Mouse (Mus musculus) bone marrow macrophage, adult 2 months (primary cell): ENCODE results near the gene Lrrk2. TPM values are rescaled to one million over a fixed set of nuclear protein-coding genes. Genes with fewer than 3 reads are reported as not detected.

Experiments used
- H3K27ac ChIP-seq: 2 replicates; pipeline ENCODE4 v1.5.1; 2012; ENCODE audit warnings: low read depth, low read length; ENCODE audit not compliant: insufficient read depth
- H3K4me1 ChIP-seq: 2 replicates; pipeline ENCODE4 v1.6.1; 2012; ENCODE audit warnings: low read length; ENCODE audit not compliant: control insufficient read depth, insufficient read depth
- H3K4me3 ChIP-seq: 2 replicates; pipeline ENCODE4 v1.5.1; 2012; ENCODE audit warnings: mild to moderate bottlenecking, low read length, moderate library complexity; ENCODE audit not compliant: insufficient read depth
- CTCF ChIP-seq: IDR thresholded peaks from 2 replicates; pipeline ENCODE4 v1.5.1; 2012; ENCODE audit warnings: low read depth, mild to moderate bottlenecking, low read length, moderate library complexity
- POLR2A ChIP-seq: IDR thresholded peaks from 2 replicates; pipeline ENCODE4 v1.6.1; 2012; ENCODE audit warnings: mild to moderate bottlenecking, low read depth, low read length, borderline replicate concordance
- polyA plus RNA-seq: library from polyadenylated mRNA; stranded (reverse); fragments of >200 nt; gene quantifications from 2 replicates; pipeline ENCODE4 v1.2.4, GENCODE M21; 2012; ENCODE audit not compliant: missing spikeins, insufficient read depth, insufficient read length

Gene Lrrk2
- polyA plus RNA-seq, 1 experiment: 4.6 TPM

GRCm38 (mm10) chr15:91673569-91673905, 562 bp downstream of the Lrrk2 start:
- TF ChIP-seq CTCF (no peak), POLR2A (no peak)
- Histone ChIP-seq H3K27ac (peak overlapping the region; percentile 14), H3K4me3 (peak overlapping the region; percentile 67), H3K4me1 (peaks cover 16% of the 10 kb centered on the region)

- Histone ChIP-seq H3K4me1 (peaks cover 9% of the 10 kb centered on the region), H3K27ac (no peak overlapping the region), H3K4me3 (no peak overlapping the region)
- no peak for TF ChIP-seq CTCF
- TF ChIP-seq POLR2A: no peak
These were observed 7.1 kb downstream of the Lrrk2 start for GRCm38 (mm10) chr15:91680116-91680515.

GRCm38 (mm10) chr15:91685880-91686563, 13.0 kb downstream of the Lrrk2 start:
- Histone ChIP-seq H3K4me3 (no peak overlapping the region), H3K4me1 (peaks cover 3% of the 10 kb centered on the region; the same call in 1 of the 2 replicates), H3K27ac (no peak overlapping the region)
- no peak for TF ChIP-seq POLR2A
- no peak for TF ChIP-seq CTCF

GRCm38 (mm10) chr15:91690648-91691047, 17.7 kb downstream of the Lrrk2 start:
- Histone ChIP-seq H3K4me1 (peaks cover 2% of the 10 kb centered on the region; the same call in 1 of the 2 replicates), H3K4me3 (no peak overlapping the region), H3K27ac (no peak overlapping the region)
- TF ChIP-seq CTCF (no peak), POLR2A (no peak)

GRCm38 (mm10) chr15:91693051-91693450, 20.1 kb downstream of the Lrrk2 start:
- no peaks in the 10 kb centered on the region for H3K4me1 ChIP-seq
- H3K4me3 ChIP-seq: no peak overlapping the region
- H3K27ac ChIP-seq: no peak overlapping the region
- TF ChIP-seq CTCF: no peak

GRCm38 (mm10) chr15:91693856-91694255, 20.9 kb downstream of the Lrrk2 start:
- Histone ChIP-seq H3K4me3 (no peak overlapping the region), H3K27ac (no peak overlapping the region), H3K4me1 (no peaks in the 10 kb centered on the region)
- TF ChIP-seq CTCF: no peak
- no peak for TF ChIP-seq POLR2A

- peaks cover 14% of the 10 kb centered on the region for H3K4me1 ChIP-seq
- H3K4me3 ChIP-seq: no peak overlapping the region
- no peak for TF ChIP-seq CTCF
- TF ChIP-seq POLR2A: no peak
- H3K27ac ChIP-seq: no peak overlapping the region
These were observed 27.9 kb downstream of the Lrrk2 start for GRCm38 (mm10) chr15:91700841-91701240.

- no peak for TF ChIP-seq POLR2A
- TF ChIP-seq CTCF: no peak
- Histone ChIP-seq H3K27ac (peak overlapping the region; percentile 68), H3K4me1 (peaks cover 14% of the 10 kb centered on the region), H3K4me3 (peak overlapping the region; percentile 6)
These were observed 30.2 kb downstream of the Lrrk2 start for GRCm38 (mm10) chr15:91702991-91703715.

GRCm38 (mm10) chr15:91704091-91704490, 31.1 kb downstream of the Lrrk2 start:
- Histone ChIP-seq H3K4me3 (no peak overlapping the region), H3K27ac (peak overlapping the region; percentile 68; the same call in 1 of the 2 replicates), H3K4me1 (peaks cover 14% of the 10 kb centered on the region)
- no peak for TF ChIP-seq CTCF
- TF ChIP-seq POLR2A: no peak
